Mouse (Mus musculus): Measurements from ENCODE around the gene Rgs12.

Gene Rgs12

DNA sequence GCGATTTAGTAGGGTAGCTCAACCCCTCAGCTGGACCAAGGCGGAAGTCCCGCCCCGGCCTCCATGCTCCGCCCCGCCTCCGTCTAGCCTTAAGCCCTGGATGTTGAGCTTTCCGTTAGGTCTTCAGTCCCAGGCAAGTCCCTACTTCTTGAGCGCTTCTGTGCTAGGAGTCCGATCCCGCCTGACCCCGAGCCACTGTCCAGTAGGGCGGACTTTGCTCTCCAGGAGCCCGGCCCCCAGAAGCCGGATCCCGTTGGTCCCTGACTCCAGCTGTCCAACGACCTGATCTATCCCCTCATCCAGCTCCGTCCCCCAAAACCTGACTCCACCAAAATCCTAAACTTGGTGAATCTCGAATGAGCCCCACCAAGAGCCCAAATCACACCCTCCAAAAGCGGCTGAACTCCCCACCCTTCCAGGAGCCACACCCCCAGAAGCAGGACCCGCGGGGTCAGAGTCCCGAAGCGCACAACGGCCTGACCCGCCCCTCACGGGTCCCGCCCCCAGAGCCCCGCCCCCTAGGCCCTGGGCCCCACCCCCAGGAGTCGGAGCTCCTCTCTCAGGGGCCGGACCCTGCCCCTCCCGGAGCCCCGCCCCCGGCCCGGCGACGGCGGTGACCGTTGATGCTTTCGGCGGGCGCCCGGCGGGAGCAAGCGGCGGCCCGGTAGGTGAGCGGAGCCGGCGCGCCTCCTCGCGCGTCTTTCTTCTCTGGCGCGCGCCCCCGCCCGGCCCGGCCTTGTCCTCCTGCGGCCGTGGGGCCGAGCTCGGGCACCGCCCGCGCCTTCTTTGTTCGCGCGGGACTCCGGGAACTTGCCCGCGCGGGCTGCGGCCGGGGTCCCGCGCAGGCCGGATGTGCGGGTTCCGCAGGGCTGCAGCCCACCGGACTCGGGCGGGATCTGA lies at the start of gene Rgs12:
Gene Rgs12 (plus strand): TSS at position 585 of the 900 bp plus-strand sequence.
- peak; percentile 53 for DNase-seq (ENCODE audit: low spot score)

DNA sequence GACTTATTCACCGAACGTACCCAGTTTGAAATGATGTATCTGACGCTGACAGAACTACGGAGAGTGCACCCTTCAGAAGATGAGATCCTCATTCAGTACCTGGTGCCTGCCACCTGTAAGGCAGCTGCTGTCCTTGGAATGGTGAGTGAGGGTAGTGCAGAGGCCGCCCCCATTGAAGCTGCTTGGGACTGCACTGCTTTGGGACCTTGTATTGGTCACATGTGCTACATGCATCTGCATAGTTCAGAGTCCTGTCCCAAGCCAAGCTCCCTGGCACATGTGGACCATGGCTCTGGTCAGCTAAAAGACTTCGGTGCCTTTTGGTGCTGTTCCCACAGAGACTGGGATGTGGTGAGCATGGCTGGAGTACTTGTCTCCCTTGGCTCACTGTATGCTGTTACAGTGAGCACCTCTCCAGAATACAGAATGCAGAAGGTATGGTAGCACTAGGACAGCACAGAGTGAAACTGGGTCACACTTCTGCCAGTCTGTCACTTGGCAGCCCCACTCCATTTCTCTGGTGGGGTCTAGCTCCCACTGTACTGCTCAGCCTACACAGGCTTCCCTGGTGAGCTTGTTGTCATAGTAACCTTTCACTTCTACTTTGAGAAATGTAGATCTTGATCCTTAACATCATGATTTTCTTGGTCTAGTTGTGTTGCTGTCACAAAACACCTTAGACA lies 49.3 kb upstream of the Rgs12 start:
- no peak for DNase-seq (ENCODE audit: low spot score)

DNA sequence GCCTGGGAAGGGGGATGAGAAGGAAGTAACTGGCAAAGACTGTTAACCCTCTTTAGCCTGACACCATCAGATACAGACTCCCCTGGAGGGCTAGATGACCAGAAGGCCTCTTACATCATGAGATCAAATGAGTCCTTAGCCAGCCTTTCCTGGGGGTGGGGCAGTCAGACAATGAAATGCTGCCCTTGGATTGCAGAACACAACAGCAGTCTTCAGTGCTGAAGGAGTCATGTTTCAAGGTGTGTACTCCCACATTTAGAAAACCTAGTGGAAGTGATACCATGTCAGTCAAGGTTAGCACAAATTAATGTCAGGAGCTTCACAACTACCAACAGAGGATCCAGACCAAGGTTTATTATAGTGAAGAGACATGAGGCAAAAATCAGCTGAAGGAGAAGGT lies 46.9 kb upstream of the Rgs12 start:
- no peak for DNase-seq (ENCODE audit: low spot score)

GRCm38 (mm10) chr5:34902811-34903385 lies 46.3 kb upstream of the Rgs12 start:
- DNase-seq (ENCODE audit: low spot score): peak; percentile 77

DNA sequence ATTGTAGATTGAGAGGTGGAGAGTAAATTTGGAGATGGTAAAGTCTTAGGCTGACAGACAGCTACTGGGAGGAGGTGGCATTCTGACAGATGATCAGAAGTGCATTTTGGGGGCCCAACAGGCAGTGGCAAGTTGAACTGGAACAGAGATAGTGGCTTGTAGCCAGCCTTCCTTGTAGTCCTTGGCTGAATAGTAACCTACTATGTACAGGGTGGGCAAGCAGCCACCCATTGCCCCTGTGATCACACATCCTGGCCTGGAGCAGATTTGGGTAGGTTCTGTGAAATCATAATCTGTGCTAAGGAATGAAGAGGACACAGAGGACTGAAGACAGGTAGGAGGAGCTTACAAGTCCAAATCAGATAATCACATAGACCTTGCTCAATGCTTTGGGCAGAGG lies 44.8 kb upstream of the Rgs12 start:
- DNase-seq (ENCODE audit: low spot score): no peak

DNA sequence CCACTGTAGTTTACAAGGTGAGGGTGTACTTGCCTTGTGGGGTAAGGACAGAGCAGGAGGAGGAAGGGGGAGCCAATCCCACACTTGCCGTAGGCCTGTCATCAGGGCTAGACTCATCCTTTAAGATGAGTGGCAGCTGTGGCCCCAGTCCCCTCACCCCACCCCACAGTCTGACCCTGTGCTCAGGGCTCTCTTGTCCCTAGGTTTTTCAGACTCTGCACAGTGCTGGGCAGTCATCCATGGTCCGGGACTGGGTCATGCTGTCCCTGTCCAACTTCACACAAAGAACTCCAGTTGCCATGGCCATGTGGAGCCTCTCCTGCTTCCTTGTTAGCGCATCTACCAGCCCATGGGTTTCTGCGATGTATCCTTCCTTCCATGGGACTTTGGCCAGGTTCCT lies 42.0 kb upstream of the Rgs12 start:
- no peak for DNase-seq (ENCODE audit: low spot score)

DNA sequence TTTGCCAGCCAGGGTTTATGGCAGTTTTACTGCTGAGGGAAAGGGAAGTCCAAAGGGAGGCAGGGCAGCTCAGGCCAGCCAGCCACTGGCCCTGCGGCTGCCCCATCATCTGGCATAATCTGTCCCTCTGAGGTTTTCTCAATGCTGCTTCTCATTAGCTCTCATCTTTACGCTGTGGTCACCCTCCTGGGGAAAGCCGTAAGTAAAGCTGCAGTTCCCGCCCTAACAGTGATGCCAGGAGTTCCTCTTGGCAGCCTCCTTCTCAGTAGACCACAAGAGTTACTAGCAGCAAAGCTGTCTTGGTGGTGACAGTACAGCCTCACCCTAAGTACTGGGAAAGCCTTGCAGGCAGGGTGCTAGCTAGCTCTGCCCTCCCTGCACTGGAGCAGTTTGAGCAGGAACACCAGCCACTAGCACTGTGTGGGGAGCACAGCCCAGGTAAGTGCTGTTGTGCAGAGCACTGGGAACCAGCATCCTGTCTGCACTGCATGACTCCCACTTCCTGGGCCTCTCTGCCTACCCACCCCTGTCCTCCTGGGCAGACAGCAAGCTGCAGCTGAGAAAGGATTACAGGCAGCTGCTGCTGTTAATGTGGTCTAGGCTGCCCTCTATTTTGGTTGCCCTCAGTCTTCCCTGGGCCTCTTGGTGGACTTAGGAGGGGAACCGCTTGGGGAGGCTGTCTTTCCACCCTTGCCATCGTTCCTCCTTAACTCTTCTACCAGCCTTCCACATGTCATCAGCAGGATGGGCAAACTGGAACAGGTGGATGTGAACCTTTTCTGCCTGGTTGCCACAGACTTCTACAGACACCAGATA lies 41.1 kb upstream of the Rgs12 start, which contains the start of gene Msantd1:
Gene Msantd1 (plus strand): TSS at position 103 of the 816 bp plus-strand sequence.
- no peak for DNase-seq (ENCODE audit: low spot score)

DNA sequence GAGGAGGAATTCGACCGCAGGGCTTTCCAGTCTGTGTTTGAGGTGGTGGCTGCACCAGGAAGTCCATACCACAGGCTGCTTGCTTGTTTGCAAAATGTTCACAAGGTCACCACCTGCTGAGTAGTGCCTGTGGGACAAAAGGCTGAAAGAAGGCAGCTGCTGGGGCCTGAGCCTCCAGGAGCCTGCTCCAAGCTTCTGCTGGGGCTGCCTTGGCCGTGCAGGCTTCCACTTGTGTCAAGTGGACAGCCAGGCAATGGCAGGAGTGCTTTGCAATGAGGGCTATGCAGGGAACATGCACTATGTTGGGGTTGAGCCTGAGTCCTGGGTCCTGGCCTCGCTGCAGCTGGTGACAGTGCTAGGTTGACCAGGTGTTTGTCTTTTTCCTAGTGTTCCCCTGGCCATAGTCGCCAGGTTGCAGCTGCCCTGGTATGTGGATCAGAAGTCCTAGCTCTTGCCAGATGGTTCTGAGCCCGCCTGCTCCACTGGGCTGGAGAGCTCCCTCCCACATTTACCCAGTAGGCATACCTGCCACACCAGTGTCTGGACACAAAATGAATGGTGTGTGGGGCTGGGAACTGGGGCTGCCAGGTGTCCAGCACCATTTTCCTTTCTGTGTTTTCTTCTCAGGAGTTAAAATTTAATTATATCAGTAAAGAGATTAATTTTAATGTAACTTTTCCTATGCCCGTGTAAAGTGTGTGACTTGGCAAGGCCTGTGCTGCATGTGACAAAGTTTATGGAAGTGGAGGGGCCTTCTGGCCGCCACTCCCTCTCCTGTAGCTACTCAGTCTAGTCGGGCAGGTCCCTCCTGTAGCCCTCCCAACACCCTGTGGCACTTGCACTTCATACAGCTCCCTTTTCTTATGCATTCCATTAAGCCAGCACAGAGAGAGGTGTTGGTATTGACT lies 40.3 kb upstream of the Rgs12 start:
- no peak for DNase-seq (ENCODE audit: low spot score)

DNA sequence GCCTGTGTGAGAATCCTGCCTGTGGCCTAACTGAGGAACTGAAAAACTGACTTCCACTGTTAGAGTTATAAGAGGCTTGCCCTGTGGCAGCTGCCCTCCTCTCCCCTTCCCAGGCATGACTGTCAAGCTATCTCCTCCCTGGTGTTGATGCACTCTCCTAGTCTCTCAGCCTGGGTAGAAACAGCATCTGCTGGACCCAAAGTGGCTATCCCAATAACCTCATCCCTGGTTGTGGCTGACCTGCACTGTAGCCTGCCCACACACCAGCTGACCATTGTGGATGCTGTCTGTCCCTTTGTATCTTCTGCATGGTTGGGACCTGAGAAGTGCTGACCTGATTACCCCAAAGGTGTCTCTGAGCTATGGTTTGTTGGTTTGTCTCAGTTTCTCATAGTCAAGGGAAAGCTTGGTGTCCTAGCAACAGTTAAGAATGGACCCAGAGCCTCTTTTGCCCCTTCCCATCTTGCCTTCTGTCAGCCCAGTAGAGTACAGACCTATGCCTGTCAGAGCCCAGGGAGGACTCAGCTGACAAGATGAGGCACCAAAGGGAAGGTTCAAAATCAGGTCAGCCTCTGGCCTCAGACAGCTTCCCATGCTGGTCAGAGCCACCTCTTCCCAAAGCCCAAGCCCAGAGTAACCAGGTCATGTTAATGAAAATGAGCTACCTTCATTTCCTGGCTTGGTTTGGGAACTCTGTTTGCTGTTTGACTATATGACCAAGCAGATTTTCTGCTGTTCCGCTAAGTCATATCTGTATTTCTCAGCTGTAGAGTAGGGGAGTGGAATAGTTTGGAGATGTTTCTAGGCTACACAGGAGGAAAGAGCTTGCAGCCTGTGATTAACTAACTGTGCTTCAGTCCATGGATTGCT lies 39.4 kb upstream of the Rgs12 start:
- DNase-seq (ENCODE audit: low spot score): no peak

GRCm38 (mm10) chr5:34910504-34910815 lies 38.8 kb upstream of the Rgs12 start:
- no peak for DNase-seq (ENCODE audit: low spot score)

DNA sequence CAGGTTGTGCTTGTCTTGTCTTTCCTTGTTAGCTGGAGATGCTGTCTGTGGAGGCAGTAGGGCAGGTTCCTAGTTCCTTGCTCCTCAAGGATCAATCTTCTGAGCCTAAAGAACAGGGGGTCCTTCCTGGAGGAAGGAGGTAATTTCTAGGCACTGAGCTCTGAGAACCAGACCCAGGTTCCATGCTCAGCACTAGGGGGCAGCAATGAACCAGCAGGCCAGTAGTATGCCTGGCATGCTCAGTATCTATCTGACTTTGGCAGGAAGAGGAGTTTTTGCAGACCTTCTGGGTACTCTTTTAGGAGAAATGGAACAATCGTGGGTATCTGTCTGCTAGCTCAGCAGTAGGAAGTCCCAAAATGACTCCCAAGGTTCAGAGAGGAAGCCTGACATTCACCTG lies 33.4 kb upstream of the Rgs12 start:
- DNase-seq (ENCODE audit: low spot score): peak; percentile 82

DNA sequence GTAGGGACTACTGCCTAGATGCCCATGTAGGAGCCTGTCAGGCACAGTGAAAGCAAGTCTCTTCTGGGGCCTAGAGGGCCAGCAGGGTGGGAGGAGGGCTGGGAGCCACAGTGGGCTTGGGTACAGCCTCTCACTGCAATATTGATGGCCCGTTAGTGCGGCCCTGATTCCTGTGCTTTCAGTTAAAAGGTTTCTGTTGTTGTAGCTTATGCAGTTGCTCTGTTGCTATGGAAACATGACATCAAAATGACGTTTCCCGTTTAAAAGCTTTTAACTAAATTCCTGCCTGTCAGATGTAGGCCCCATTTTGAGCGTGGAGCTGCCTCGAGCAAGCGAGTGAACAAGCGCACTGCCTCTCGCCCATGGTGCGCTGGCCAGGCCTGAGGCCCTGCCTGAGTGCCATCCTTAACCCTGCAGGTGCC lies 32.0 kb upstream of the Rgs12 start:
- peak; percentile 38 for DNase-seq (ENCODE audit: low spot score)

- DNase-seq (ENCODE audit: low spot score): no peak
Measured at GRCm38 (mm10) chr5:34918785-34919184, 30.5 kb upstream of the Rgs12 start.

- no peak for DNase-seq (ENCODE audit: low spot score)
Measured at GRCm38 (mm10) chr5:34922531-34922930, 26.7 kb upstream of the Rgs12 start.

DNA sequence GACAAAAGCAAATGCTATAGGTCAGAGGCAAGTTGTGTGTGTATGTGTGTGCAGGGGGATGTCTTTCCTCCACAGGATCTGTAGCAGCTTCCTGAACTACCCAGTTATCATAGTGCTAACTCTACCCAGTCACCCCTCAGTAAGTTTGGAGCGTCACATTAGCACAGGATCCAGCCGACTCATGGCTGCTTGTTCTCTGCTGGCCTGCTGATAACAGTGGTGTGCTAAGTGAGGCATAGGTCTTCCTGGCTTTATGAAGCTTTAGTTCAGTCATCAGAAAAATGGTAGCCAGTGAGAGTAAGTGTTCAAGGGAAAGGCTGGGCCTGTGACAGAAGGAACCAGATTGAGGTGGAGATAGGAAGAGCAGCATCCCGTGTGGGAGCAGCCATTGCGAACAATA lies 25.3 kb upstream of the Rgs12 start:
- DNase-seq (ENCODE audit: low spot score): no peak

- no peak for DNase-seq (ENCODE audit: low spot score)
Measured at GRCm38 (mm10) chr5:34924519-34924918, 24.7 kb upstream of the Rgs12 start.

DNA sequence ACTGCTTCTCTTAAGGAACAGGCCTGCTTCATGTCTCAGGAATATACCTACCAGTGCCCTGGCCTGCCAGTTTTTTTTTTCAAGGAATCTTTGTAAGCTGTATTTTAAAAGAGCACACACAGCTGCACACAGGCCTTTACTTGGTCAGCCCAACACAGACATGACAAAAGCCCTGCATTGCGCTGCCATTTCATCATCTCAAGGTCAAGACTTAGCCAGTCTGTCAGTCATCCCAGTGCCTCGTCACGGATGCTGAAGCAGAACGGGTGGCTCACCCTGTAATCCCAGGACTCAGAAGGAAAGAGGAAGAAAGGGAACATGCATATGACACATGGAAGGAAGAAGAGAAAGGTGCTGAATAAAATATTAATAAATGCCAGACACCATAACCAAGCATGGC lies 21.6 kb upstream of the Rgs12 start:
- no peak for DNase-seq (ENCODE audit: low spot score)

GRCm38 (mm10) chr5:34930151-34930975 lies 18.9 kb upstream of the Rgs12 start:
- no peak for DNase-seq (ENCODE audit: low spot score)

- no peak for DNase-seq (ENCODE audit: low spot score)
Measured at GRCm38 (mm10) chr5:34931091-34931490, 18.2 kb upstream of the Rgs12 start.

All from layer of hippocampus, adult 11-12 months (tissue).